Mouse (Mus musculus) right cerebral cortex, postnatal 25 days (tissue): ENCODE measurements around the gene Ccdc146.
A peak's percentile ranks its signal among the peaks of the same experiment; 100 is the strongest.
"Not testable (repeated sequence)": the region's sequence is repeated elsewhere in the genome, so short reads cannot be mapped to it uniquely, and the experiment has no call there.

Experiments
- DNase-seq: peaks from one replicate; pipeline ENCODE4 v3.0.0; 2022

The Ccdc146 gene

GRCm38 (mm10) chr5:21386432-21386831 lies 38.0 kb downstream of the Ccdc146 start:
- DNase-seq: no peak

- no peak for DNase-seq
These were observed 39.5 kb downstream of the Ccdc146 start for GRCm38 (mm10) chr5:21384976-21385375.

- no peak for DNase-seq
These were observed 40.1 kb downstream of the Ccdc146 start for GRCm38 (mm10) chr5:21384252-21384960.

- no peak for DNase-seq
These were observed 40.9 kb downstream of the Ccdc146 start for GRCm38 (mm10) chr5:21383392-21384251.

- DNase-seq: no peak
These were observed 41.8 kb downstream of the Ccdc146 start for GRCm38 (mm10) chr5:21382678-21383077.

GRCm38 (mm10) chr5:21381986-21382385 lies 42.5 kb downstream of the Ccdc146 start:
- DNase-seq: no peak

GRCm38 (mm10) chr5:21378397-21378796 lies 46.1 kb downstream of the Ccdc146 start:
- DNase-seq: no peak

- no peak for DNase-seq
These were observed 47.5 kb downstream of the Ccdc146 start for GRCm38 (mm10) chr5:21376935-21377334.

- DNase-seq: no peak
These were observed 51.3 kb downstream of the Ccdc146 start for GRCm38 (mm10) chr5:21373180-21373518.

GRCm38 (mm10) chr5:21372493-21373179 lies 51.8 kb downstream of the Ccdc146 start, which contains the start of gene Fgl2:
Gene Fgl2, plus strand, starts transcription at chr5:21372642.
- peak; percentile 23 for DNase-seq

GRCm38 (mm10) chr5:21371920-21372319 lies 52.6 kb downstream of the Ccdc146 start:
- DNase-seq: no peak

- DNase-seq: no peak
These were observed 54.1 kb downstream of the Ccdc146 start for GRCm38 (mm10) chr5:21370218-21370947.

GRCm38 (mm10) chr5:21367514-21367913 lies 57.0 kb downstream of the Ccdc146 start:
- no peak for DNase-seq

- no peak for DNase-seq
These were observed 58.0 kb downstream of the Ccdc146 start for GRCm38 (mm10) chr5:21366338-21367053.

- no peak for DNase-seq
These were observed 61.1 kb downstream of the Ccdc146 start for GRCm38 (mm10) chr5:21363343-21363742.

- DNase-seq: no peak
These were observed 65.8 kb downstream of the Ccdc146 start for GRCm38 (mm10) chr5:21358648-21359047.

GRCm38 (mm10) chr5:21351678-21352077 lies 72.8 kb downstream of the Ccdc146 start:
- no peak for DNase-seq

- DNase-seq: no peak
These were observed 76.1 kb downstream of the Ccdc146 start for GRCm38 (mm10) chr5:21348366-21348765.

GRCm38 (mm10) chr5:21342265-21342664 lies 82.2 kb downstream of the Ccdc146 start:
- not testable (repeated sequence) for DNase-seq

- DNase-seq: no peak
These were observed 92.4 kb downstream of the Ccdc146 start for GRCm38 (mm10) chr5:21332119-21332518.

- DNase-seq: no peak
These were observed 92.8 kb downstream of the Ccdc146 start for GRCm38 (mm10) chr5:21331656-21332055.
